Mouse (Mus musculus): Measurements from ENCODE around the gene Ppp2r5e. TPM values are rescaled to one million over a fixed set of nuclear protein-coding genes. Genes with fewer than 3 reads are reported as not detected.

Gene Ppp2r5e
- total and polyA plus RNA-seq, 2 experiments, result 8.2 to 19.2 TPM

DNA sequence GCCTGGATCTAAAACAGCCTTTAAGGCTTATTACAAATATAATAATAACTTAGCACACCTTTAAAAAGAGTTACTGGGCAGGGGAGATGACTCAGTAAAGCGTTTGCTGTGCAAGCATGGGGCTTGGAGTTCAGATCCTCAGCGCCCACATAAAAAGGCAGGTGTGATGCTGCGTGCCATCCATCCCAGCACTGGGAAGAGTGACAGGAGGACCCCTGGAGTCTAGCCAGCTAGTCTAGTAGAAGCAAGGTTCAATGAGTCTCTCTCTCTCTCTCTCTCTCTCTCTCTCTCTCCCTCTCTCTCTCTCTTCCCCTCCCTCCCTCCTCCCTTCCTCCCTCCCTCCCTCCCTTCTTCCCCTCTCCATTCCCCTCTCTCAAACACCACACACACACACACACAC is 19.5 kb upstream of the Ppp2r5e start:
- Histone ChIP-seq H3K27ac (replicated peaks; ENCODE audit: insufficient read depth, low read depth, low read length) (no peak overlapping the region), H3K4me3 (ENCODE audit: insufficient read depth, low read depth, low read length) (no peak overlapping the region), H3K36me3 (ENCODE audit: control insufficient read depth, insufficient read depth, low read length) (no peaks in the 10 kb centered on the region), H3K79me2 (ENCODE audit: control insufficient read depth, insufficient read depth, low read length) (no peaks in the 10 kb centered on the region), H3K9ac (ENCODE audit: low read depth, low read length) (no peak overlapping the region), H3K27me3 (ENCODE audit: control insufficient read depth, insufficient read depth, low read length) (no peaks in the 10 kb centered on the region), H3K4me1 (ENCODE audit: control insufficient read depth, insufficient read depth, low read length) (no peaks in the 10 kb centered on the region)
- TF ChIP-seq POLR2A (IDR thresholded peaks at IDR 0.05; ENCODE audit: extremely low read depth, insufficient read depth, low read length) (no peak), CTCF (IDR thresholded peaks at IDR 0.05; ENCODE audit: low read depth, low read length) (no peak)
- DNase-seq (ENCODE audit: extremely low read depth, low read depth, low spot score), result no peak
- WGBS, result 73% methylated on average over 3 of the region's 3 CpGs

DNA sequence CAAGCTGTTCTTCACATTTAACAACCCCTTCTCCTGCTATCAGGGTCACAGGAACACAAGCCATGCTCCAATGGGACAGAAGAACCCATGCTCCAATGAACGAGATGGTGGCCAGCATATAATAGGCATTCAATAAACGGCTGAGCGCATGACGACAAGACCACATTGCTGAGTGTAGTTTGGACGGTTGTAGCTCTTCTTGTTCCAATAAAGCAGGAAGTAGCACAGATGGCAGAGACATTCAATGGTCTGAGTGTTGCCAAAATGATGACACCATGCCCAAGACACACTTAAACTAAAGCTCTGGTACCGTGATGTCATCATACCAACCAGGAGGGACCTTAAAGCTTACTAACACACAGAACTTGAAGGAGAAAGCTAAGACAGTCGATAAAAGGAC is 16.7 kb upstream of the Ppp2r5e start:
- H3K79me2 ChIP-seq (ENCODE audit: control insufficient read depth, insufficient read depth, low read length), result no peaks in the 10 kb centered on the region
- H3K27me3 ChIP-seq (ENCODE audit: control insufficient read depth, insufficient read depth, low read length), result no peaks in the 10 kb centered on the region
- no peak for DNase-seq (ENCODE audit: extremely low read depth, low read depth, low spot score)
- no peak overlapping the region for H3K27ac ChIP-seq (replicated peaks; ENCODE audit: insufficient read depth, low read depth, low read length)
- WGBS, result 88% methylated on average over 7 of the region's 7 CpGs
- H3K4me3 ChIP-seq (ENCODE audit: insufficient read depth, low read depth, low read length), result no peak overlapping the region
- no peaks in the 10 kb centered on the region for H3K36me3 ChIP-seq (ENCODE audit: control insufficient read depth, insufficient read depth, low read length)
- no peak for TF ChIP-seq CTCF (IDR thresholded peaks at IDR 0.05; ENCODE audit: low read depth, low read length)
- no peak for TF ChIP-seq POLR2A (IDR thresholded peaks at IDR 0.05; ENCODE audit: extremely low read depth, insufficient read depth, low read length)
- H3K9ac ChIP-seq (ENCODE audit: low read depth, low read length), result no peak overlapping the region
- H3K4me1 ChIP-seq (ENCODE audit: control insufficient read depth, insufficient read depth, low read length), result no peaks in the 10 kb centered on the region

DNA sequence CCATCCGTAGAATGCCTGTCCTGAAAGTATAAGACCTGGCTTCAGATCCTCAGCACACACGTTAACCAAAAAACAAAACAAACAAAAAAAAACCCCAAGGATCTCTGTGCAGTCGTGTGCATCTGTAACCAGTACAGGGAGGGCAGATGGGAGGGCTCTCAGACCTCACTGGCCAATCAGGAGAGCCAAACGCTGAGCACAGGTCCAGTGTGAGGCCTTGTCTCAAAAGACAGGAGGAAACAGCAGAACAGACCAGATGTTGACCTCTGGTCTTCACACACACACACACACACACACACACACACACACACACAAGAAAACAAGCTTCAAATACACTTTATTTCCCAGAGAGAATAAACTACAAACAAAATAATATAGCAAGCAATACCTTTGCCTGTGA is 3.4 kb upstream of the Ppp2r5e start:
- peak; percentile 79 for DNase-seq (ENCODE audit: extremely low read depth, low read depth, low spot score)
- 20% methylated on average over 4 of the region's 4 CpGs for WGBS
- H3K4me3 ChIP-seq (ENCODE audit: insufficient read depth, low read depth, low read length), result no peak overlapping the region
- peaks cover 11% of the 10 kb centered on the region for H3K79me2 ChIP-seq (ENCODE audit: control insufficient read depth, insufficient read depth, low read length)
- TF ChIP-seq CTCF (IDR thresholded peaks at IDR 0.05; ENCODE audit: low read depth, low read length) (no peak), POLR2A (IDR thresholded peaks at IDR 0.05; ENCODE audit: extremely low read depth, insufficient read depth, low read length) (no peak)
- no peaks in the 10 kb centered on the region for H3K36me3 ChIP-seq (ENCODE audit: control insufficient read depth, insufficient read depth, low read length)
- H3K27ac ChIP-seq (replicated peaks; ENCODE audit: insufficient read depth, low read depth, low read length), result no peak overlapping the region
- H3K27me3 ChIP-seq (ENCODE audit: control insufficient read depth, insufficient read depth, low read length), result no peaks in the 10 kb centered on the region
- peaks cover 1% of the 10 kb centered on the region; the same call in 1 of the 2 replicates for H3K4me1 ChIP-seq (ENCODE audit: control insufficient read depth, insufficient read depth, low read length)
- H3K9ac ChIP-seq (ENCODE audit: low read depth, low read length), result no peak overlapping the region

DNA sequence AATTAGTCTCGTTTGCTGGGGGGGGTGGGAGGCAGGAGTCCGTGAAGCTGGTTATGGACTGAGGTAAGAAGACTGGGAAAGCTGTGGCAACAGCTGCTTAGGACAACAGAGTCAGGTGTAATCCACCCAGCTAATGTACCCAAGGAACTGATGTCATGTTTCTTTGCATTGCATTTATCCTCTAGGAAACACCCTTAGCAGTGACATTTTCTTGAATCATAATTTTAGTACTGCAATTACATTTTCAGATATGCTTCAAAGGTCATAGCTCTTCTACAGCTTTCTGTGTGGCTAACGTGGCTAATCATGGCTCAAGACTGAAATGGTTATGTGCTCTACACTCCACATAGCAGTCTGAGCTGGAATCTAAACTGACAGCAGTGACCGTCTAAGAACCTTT is 2.9 kb upstream of the Ppp2r5e start:
- TF ChIP-seq CTCF (IDR thresholded peaks at IDR 0.05; ENCODE audit: low read depth, low read length), result no peak
- H3K4me3 ChIP-seq (ENCODE audit: insufficient read depth, low read depth, low read length), result no peak overlapping the region
- H3K27ac ChIP-seq (replicated peaks; ENCODE audit: insufficient read depth, low read depth, low read length), result no peak overlapping the region
- H3K36me3 ChIP-seq (ENCODE audit: control insufficient read depth, insufficient read depth, low read length), result no peaks in the 10 kb centered on the region
- no peaks in the 10 kb centered on the region for H3K27me3 ChIP-seq (ENCODE audit: control insufficient read depth, insufficient read depth, low read length)
- no peak for DNase-seq (ENCODE audit: extremely low read depth, low read depth, low spot score)
- 70% methylated on average over 4 of the region's 4 CpGs for WGBS
- peaks cover 5% of the 10 kb centered on the region for H3K4me1 ChIP-seq (ENCODE audit: control insufficient read depth, insufficient read depth, low read length)
- peaks cover 12% of the 10 kb centered on the region for H3K79me2 ChIP-seq (ENCODE audit: control insufficient read depth, insufficient read depth, low read length)
- no peak overlapping the region for H3K9ac ChIP-seq (ENCODE audit: low read depth, low read length)

DNA sequence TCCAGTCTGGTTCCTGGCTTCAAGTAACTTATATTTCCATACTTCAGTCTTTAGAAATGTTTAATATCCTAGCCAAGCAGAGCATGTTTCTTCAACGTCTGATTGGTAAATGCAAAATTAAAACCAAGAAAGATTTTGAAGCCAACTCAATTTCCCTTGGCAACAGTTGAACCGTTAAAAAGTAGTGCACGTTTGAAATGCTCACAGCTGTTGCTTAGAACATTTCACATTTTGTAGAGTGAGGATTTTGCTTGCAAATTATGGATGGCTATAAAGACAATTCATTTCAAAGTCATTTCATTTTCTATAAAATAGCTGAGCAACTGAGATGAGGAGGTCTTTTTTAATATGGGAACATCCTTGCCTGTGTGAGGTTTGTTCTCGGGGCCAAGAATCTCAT is 1.7 kb upstream of the Ppp2r5e start:
- Histone ChIP-seq H3K36me3 (ENCODE audit: control insufficient read depth, insufficient read depth, low read length) (peaks cover 5% of the 10 kb centered on the region), H3K27me3 (ENCODE audit: control insufficient read depth, insufficient read depth, low read length) (no peaks in the 10 kb centered on the region), H3K79me2 (ENCODE audit: control insufficient read depth, insufficient read depth, low read length) (peaks cover 22% of the 10 kb centered on the region), H3K4me3 (ENCODE audit: insufficient read depth, low read depth, low read length) (no peak overlapping the region), H3K4me1 (ENCODE audit: control insufficient read depth, insufficient read depth, low read length) (peaks cover 9% of the 10 kb centered on the region), H3K27ac (replicated peaks; ENCODE audit: insufficient read depth, low read depth, low read length) (no peak overlapping the region), H3K9ac (ENCODE audit: low read depth, low read length) (no peak overlapping the region)
- TF ChIP-seq POLR2A (IDR thresholded peaks at IDR 0.05; ENCODE audit: extremely low read depth, insufficient read depth, low read length), result no peak
- no peak for TF ChIP-seq CTCF (IDR thresholded peaks at IDR 0.05; ENCODE audit: low read depth, low read length)
- no peak for DNase-seq (ENCODE audit: extremely low read depth, low read depth, low spot score)
- WGBS, result 86% methylated on average over 4 of the region's 4 CpGs

DNA sequence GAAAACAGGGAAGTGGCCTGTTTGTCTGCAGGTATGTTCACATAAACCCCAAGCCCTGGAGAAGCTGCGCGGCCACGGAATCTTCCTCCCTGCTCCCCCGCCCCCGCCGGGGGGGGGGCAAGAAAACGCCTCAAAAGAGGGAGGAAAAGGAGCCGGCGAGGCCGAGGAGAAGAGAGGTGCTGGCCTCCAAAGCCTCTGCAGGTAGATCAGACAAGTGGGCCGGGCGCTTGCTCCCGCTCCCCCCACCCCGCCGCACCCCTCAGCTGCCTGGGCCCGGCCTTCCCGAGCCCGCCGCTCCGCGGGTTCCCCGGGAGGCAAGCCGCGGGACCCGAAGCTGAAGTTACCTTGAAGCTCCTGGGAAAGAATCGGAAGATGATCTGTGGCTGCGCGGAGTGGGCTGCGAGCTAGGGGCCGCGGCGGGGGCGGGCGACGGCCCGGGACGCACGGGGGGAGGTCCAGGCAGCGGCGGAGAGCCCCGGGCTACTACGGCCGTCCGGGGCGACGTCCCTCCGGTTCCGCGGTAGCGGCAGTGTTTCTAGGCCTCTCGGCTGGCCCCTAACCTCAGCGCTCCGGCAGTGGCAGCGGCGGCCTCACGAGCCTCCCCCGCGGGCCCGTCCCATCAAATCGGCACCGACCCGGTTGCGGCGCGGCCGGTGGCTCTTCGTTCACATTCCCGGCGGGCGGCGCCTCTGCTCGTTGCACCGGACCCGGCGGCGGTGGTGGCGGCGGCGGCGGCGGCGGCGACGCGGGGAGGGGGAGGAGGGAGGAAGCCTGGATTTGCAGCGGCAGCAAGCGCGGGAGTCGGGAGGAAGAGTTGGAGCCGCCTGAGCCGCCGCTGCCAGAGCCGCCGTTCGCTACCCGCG is 523 bp downstream of the Ppp2r5e start:
- no peak for DNase-seq (ENCODE audit: extremely low read depth, low read depth, low spot score)
- peaks cover 9% of the 10 kb centered on the region for H3K4me1 ChIP-seq (ENCODE audit: control insufficient read depth, insufficient read depth, low read length)
- peak overlapping the region; percentile 88 for H3K27ac ChIP-seq (replicated peaks; ENCODE audit: insufficient read depth, low read depth, low read length)
- peak overlapping the region; percentile 100 for H3K4me3 ChIP-seq (ENCODE audit: insufficient read depth, low read depth, low read length)
- H3K27me3 ChIP-seq (ENCODE audit: control insufficient read depth, insufficient read depth, low read length), result no peaks in the 10 kb centered on the region
- H3K9ac ChIP-seq (ENCODE audit: low read depth, low read length), result peak overlapping the region; percentile 100
- peaks cover 30% of the 10 kb centered on the region for H3K79me2 ChIP-seq (ENCODE audit: control insufficient read depth, insufficient read depth, low read length)
- peaks cover 16% of the 10 kb centered on the region for H3K36me3 ChIP-seq (ENCODE audit: control insufficient read depth, insufficient read depth, low read length)
- WGBS, result under 1% methylated on average over 91 of the region's 97 CpGs
- no peak for TF ChIP-seq CTCF (IDR thresholded peaks at IDR 0.05; ENCODE audit: low read depth, low read length)

Measured in liver, adult 2 months (tissue).